Mouse (Mus musculus) bone marrow macrophage, adult 2 months (primary cell): ENCODE measurements around the gene Igfbp6.

Source experiments
- CTCF ChIP-seq: IDR thresholded peaks from 2 replicates; pipeline ENCODE4 v1.5.1; 2012; ENCODE audit warnings: low read depth, mild to moderate bottlenecking, low read length, moderate library complexity
- POLR2A ChIP-seq: IDR thresholded peaks from 2 replicates; pipeline ENCODE4 v1.6.1; 2012; ENCODE audit warnings: mild to moderate bottlenecking, low read depth, low read length, borderline replicate concordance

- TF ChIP-seq POLR2A (no peak), CTCF (no peak)
These were observed 7.9 kb upstream of the Igfbp6 start, which contains the start of gene Spryd3 for GRCm38 (mm10) chr15:102136129-102136758.
